Mouse (Mus musculus) midbrain, embryonic 16.5 days (tissue): Measurements from ENCODE around the gene Olfr1223. TPM values are rescaled to one million over a fixed set of nuclear protein-coding genes. Genes with fewer than 3 reads are reported as not detected.
"Not testable (repeated sequence)": the region's sequence is repeated elsewhere in the genome, so short reads cannot be mapped to it uniquely, and the experiment has no call there.

Source experiments
- ATAC-seq: fragments of 200-750 bp; cut with Nextera tagmentation; 2 replicates; pipeline ENCODE4 v1.8.0; 2017; ENCODE audit warnings: moderate TSS enrichment
- H3K27ac ChIP-seq: fragments of 300-500 bp; sonication (generic); 2 replicates; pipeline ENCODE4 v1.5.1; 2014; ENCODE audit warnings: mild to moderate bottlenecking, low read length, mixed read lengths
- H3K27me3 ChIP-seq: fragments of 300-500 bp; sonication (generic); 2 replicates; pipeline ENCODE4 v1.6.1; 2014; ENCODE audit warnings: low read depth, low read length, mixed read lengths; ENCODE audit not compliant: control insufficient read depth, insufficient read depth
- H3K36me3 ChIP-seq: fragments of 300-500 bp; sonication (generic); 2 replicates; pipeline ENCODE4 v1.6.1; 2014; ENCODE audit warnings: mild to moderate bottlenecking, low read length, moderate library complexity, mixed read lengths; ENCODE audit not compliant: control insufficient read depth, insufficient read depth
- H3K4me1 ChIP-seq: fragments of 300-500 bp; sonication (generic); 2 replicates; pipeline ENCODE4 v1.6.1; 2014; ENCODE audit warnings: mild to moderate bottlenecking, low read length, mixed read lengths; ENCODE audit not compliant: control insufficient read depth, insufficient read depth
- H3K4me2 ChIP-seq: fragments of 300-500 bp; sonication (generic); 2 replicates; pipeline ENCODE4 v1.6.1; 2014; ENCODE audit warnings: mild to moderate bottlenecking, low read length, mixed read lengths
- H3K4me3 ChIP-seq: fragments of 300-500 bp; sonication (generic); 2 replicates; pipeline ENCODE4 v1.5.1; 2014; ENCODE audit warnings: low read depth, mild to moderate bottlenecking, low read length, moderate library complexity, mixed read lengths
- H3K9ac ChIP-seq: fragments of 300-500 bp; sonication (generic); 2 replicates; pipeline ENCODE4 v1.6.1; 2014; ENCODE audit warnings: low read depth, low read length, mixed read lengths
- H3K9me3 ChIP-seq: fragments of 300-500 bp; sonication (generic); replicated peaks from 2 replicates; pipeline ENCODE4 v1.6.1; 2014; ENCODE audit warnings: mild to moderate bottlenecking, low read length, mixed read lengths; ENCODE audit not compliant: control insufficient read depth, poor library complexity, severe bottlenecking
- WGBS: fragments of 180-500 bp; shearing (Covaris S2); extraction: QIAGEN DNeasy Blood & Tissue Kit; methylation state at CpG from one replicate; pipeline ENCODE4 v1.1.7; 2014; 5-methylcytosine and 5-hydroxymethylcytosine counted together
- polyA plus RNA-seq: library from polyadenylated mRNA; unstranded; fragments of >200 nt; fragmentation: Nextera tagmentation; extraction: Ambion mirVana; gene quantifications from 2 replicates; pipeline ENCODE4 v1.2.1, GENCODE M21; 2015

The Olfr1223 gene
- not detected in 2 replicates for polyA plus RNA-seq

- Histone ChIP-seq H3K4me2 (no peak within 1 kb of the TSS), H3K9me3 (no peaks in the 10 kb centered on the region), H3K4me3 (no peak within 1 kb of the TSS), H3K4me1 (no peaks in the 10 kb centered on the region), H3K9ac (no peak within 1 kb of the TSS), H3K27me3 (no peaks in the 10 kb centered on the region), H3K36me3 (no peaks in the 10 kb centered on the region), H3K27ac (no peak within 1 kb of the TSS)
- no peak for ATAC-seq
- WGBS = 73% methylated on average over 1 of the region's 1 CpGs
These were observed at the start of gene Olfr1223 for GRCm38 (mm10) chr2:89151460-89151859. TSS of gene Olfr1223 (minus strand) at chr2:89151560.

- no peak for ATAC-seq
- Histone ChIP-seq H3K36me3 (no peaks in the 10 kb centered on the region), H3K4me1 (no peaks in the 10 kb centered on the region), H3K27ac (no peak within 1 kb of the TSS), H3K4me3 (no peak within 1 kb of the TSS), H3K9me3 (no peaks in the 10 kb centered on the region), H3K4me2 (no peak within 1 kb of the TSS), H3K9ac (no peak within 1 kb of the TSS), H3K27me3 (no peaks in the 10 kb centered on the region)
- WGBS = 52% methylated on average over 2 of the region's 2 CpGs
These were observed 48.6 kb upstream of the Olfr1223 start, which contains the start of gene Olfr1226 for GRCm38 (mm10) chr2:89199948-89200347. TSS of gene Olfr1226 (minus strand) at chr2:89200048.

GRCm38 (mm10) chr2:89196325-89196982 lies 45.1 kb upstream of the Olfr1223 start:
- H3K4me2 ChIP-seq = no peak overlapping the region
- no peaks in the 10 kb centered on the region for H3K27me3 ChIP-seq
- WGBS = 90% methylated on average over 3 of the region's 3 CpGs
- ATAC-seq = no peak
- no peak overlapping the region for H3K4me3 ChIP-seq
- no peaks in the 10 kb centered on the region for H3K36me3 ChIP-seq
- H3K9me3 ChIP-seq = no peaks in the 10 kb centered on the region
- no peak overlapping the region for H3K27ac ChIP-seq
- no peak overlapping the region for H3K9ac ChIP-seq
- H3K4me1 ChIP-seq = no peaks in the 10 kb centered on the region

GRCm38 (mm10) chr2:89174569-89174968 lies 23.2 kb upstream of the Olfr1223 start, which contains the start of gene Olfr1225:
TSS of gene Olfr1225 (minus strand) at chr2:89174669.
- no peaks in the 10 kb centered on the region for H3K36me3 ChIP-seq
- no peak within 1 kb of the TSS for H3K4me3 ChIP-seq
- 97% methylated on average over 1 of the region's 1 CpGs for WGBS
- no peaks in the 10 kb centered on the region for H3K9me3 ChIP-seq
- ATAC-seq = no peak
- no peak within 1 kb of the TSS for H3K4me2 ChIP-seq
- no peaks in the 10 kb centered on the region for H3K27me3 ChIP-seq
- no peak within 1 kb of the TSS for H3K27ac ChIP-seq
- no peaks in the 10 kb centered on the region for H3K4me1 ChIP-seq
- H3K9ac ChIP-seq = no peak within 1 kb of the TSS

DNA sequence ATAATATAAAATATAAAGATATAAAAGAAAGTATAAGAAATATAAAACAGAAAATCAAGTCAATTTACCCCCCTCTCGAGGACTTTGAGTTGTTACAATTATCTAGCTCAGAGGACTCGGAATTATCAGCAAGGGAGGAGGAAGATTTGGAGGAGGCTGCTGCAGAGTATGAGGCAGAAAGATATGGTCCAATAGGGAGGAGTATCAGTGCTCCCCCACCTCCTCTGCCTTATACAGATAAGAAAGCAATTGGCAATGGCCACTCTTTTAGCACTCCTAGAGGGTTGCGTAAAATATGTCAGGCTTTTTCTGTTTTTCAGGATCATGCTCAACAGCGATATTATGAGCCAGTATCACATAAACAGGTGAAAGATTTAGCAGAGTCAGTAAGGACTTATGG lies 13.4 kb upstream of the Olfr1223 start:
- H3K4me2 ChIP-seq, H3K27me3 ChIP-seq, H3K36me3 ChIP-seq, H3K9ac ChIP-seq, H3K4me3 ChIP-seq, H3K9me3 ChIP-seq, H3K4me1 ChIP-seq, ATAC-seq, H3K27ac ChIP-seq: not testable (repeated sequence)
- 93% methylated on average over 4 of the region's 4 CpGs for WGBS

DNA sequence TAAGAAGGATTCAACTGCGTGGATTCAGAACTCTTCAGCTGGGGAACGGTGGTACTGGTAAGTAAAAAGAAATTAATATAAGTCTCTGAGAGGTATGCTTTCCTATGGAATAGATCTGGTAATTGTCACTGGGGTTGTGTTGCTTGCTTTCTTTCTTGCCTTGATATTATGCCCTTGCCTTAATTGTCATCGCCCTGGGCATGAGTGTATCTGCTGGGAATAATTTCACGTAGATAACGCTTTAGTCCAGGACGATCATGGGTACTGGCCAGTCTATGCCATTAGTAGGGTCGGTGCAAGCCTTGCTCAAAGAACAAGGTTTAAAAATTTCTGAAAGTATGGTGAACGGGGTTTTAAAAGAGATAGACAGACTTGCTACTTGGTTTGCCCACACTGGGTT lies 12.6 kb upstream of the Olfr1223 start, which contains the start of gene Olfr1224-ps1:
Gene Olfr1224-ps1 (minus strand): TSS at position 101 of the 400 bp plus-strand sequence.
- not testable (repeated sequence) for ATAC-seq, H3K4me2 ChIP-seq, H3K9ac ChIP-seq

GRCm38 (mm10) chr2:89132954-89133353 lies 18.4 kb downstream of the Olfr1223 start, which contains the start of gene Olfr1222:
TSS of gene Olfr1222 (minus strand) at chr2:89133054.
- H3K4me2 ChIP-seq = no peak within 1 kb of the TSS
- H3K9me3 ChIP-seq = no peaks in the 10 kb centered on the region
- H3K4me1 ChIP-seq = no peaks in the 10 kb centered on the region
- no peak within 1 kb of the TSS for H3K9ac ChIP-seq
- H3K27ac ChIP-seq = no peak within 1 kb of the TSS
- WGBS = 82% methylated on average over 3 of the region's 3 CpGs
- H3K27me3 ChIP-seq = no peaks in the 10 kb centered on the region
- ATAC-seq = no peak
- H3K36me3 ChIP-seq = no peaks in the 10 kb centered on the region
- no peak within 1 kb of the TSS for H3K4me3 ChIP-seq

More for the DNA sequence above, 12.6 kb upstream of the Olfr1223 start, which contains the start of gene Olfr1224-ps1:
- not testable (repeated sequence) for H3K27me3 ChIP-seq, H3K27ac ChIP-seq, H3K9me3 ChIP-seq, H3K4me3 ChIP-seq, H3K36me3 ChIP-seq, H3K4me1 ChIP-seq
- WGBS = 97% methylated on average over 8 of the region's 8 CpGs

GRCm38 (mm10) chr2:89117183-89117582 lies 34.2 kb downstream of the Olfr1223 start, which contains the start of gene Olfr1221:
TSS of gene Olfr1221 (minus strand) at chr2:89117283.
- H3K36me3 ChIP-seq = no peaks in the 10 kb centered on the region
- ATAC-seq = no peak
- H3K4me3 ChIP-seq = no peak within 1 kb of the TSS
- H3K27ac ChIP-seq = no peak within 1 kb of the TSS
- H3K4me1 ChIP-seq = no peaks in the 10 kb centered on the region
- H3K4me2 ChIP-seq = no peak within 1 kb of the TSS
- H3K9ac ChIP-seq = no peak within 1 kb of the TSS
- no peaks in the 10 kb centered on the region for H3K27me3 ChIP-seq
- no peaks in the 10 kb centered on the region; the same call in 1 of the 2 replicates for H3K9me3 ChIP-seq
- 90% methylated on average over 2 of the region's 2 CpGs for WGBS

DNA sequence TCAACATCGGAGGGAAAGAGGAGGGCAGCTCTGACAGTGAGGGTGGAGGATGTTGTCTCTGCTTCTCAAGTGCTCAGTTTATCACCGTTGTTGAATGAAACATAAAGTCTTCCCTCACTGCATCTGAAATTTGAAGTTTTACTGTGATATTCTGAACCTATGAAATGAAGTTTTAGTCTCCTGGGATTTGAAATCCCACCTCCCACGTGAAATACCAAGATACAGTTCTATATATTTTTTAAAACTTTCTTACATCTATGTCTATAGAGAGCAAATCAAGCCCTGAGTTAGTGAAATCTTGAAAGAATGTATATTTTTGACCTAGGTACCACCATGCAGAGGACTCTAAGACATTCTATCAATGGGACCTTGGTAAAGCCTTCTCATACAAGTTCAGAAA lies 44.6 kb downstream of the Olfr1223 start, which contains the start of gene Olfr1220:
Gene Olfr1220 (minus strand): TSS at position 101 of the 400 bp plus-strand sequence.
- no peak within 1 kb of the TSS for H3K4me2 ChIP-seq
- no peaks in the 10 kb centered on the region for H3K36me3 ChIP-seq
- H3K9me3 ChIP-seq = no peaks in the 10 kb centered on the region
- 80% methylated on average over 3 of the region's 3 CpGs for WGBS
- no peaks in the 10 kb centered on the region for H3K27me3 ChIP-seq
- no peak for ATAC-seq
- no peaks in the 10 kb centered on the region for H3K4me1 ChIP-seq
- H3K9ac ChIP-seq = no peak within 1 kb of the TSS
- H3K4me3 ChIP-seq = no peak within 1 kb of the TSS
- no peak within 1 kb of the TSS for H3K27ac ChIP-seq
